Mouse (Mus musculus) E14TG2a.4 (cell line): ENCODE data around the gene Eif4a3.
A peak's percentile ranks its signal among the peaks of the same experiment; 100 is the strongest.
"Not testable (repeated sequence)": the region's sequence is repeated elsewhere in the genome, so short reads cannot be mapped to it uniquely, and the experiment has no call there.

Experiments used
- H3K27me3 ChIP-seq: 2 replicates; pipeline ENCODE4 v1.6.1; 2014; ENCODE audit warnings: low read length, control low read depth; ENCODE audit not compliant: insufficient read depth
- H3K36me3 ChIP-seq: 2 replicates; pipeline ENCODE4 v1.6.1; 2014; ENCODE audit warnings: low read length, control low read depth; ENCODE audit not compliant: insufficient read depth
- H3K4me1 ChIP-seq: replicated peaks from 2 replicates; pipeline ENCODE4 v1.6.1; 2014; ENCODE audit warnings: low read depth, low read length, control low read depth
- H3K4me3 ChIP-seq: replicated peaks from 2 replicates; pipeline ENCODE4 v1.5.1; 2014; ENCODE audit warnings: mild to moderate bottlenecking, low read length
- H3K9me3 ChIP-seq: 2 replicates; pipeline ENCODE4 v1.6.1; 2014; ENCODE audit warnings: low read length, control low read depth
- CTCF ChIP-seq: conservative IDR thresholded peaks from 2 replicates; pipeline ENCODE4 v1.5.1; 2014; ENCODE audit warnings: low read length
- NANOG ChIP-seq: IDR thresholded peaks from 2 replicates; pipeline ENCODE4 v1.6.1; 2014; ENCODE audit warnings: borderline replicate concordance, low read length, mixed read lengths
- POU5F1 ChIP-seq: IDR thresholded peaks from 2 replicates; pipeline ENCODE4 v1.6.1; 2014; ENCODE audit warnings: low read length, borderline replicate concordance

Eif4a3 gene

GRCm38 (mm10) chr11:119249011-119249410 lies 50.9 kb downstream of the Eif4a3 start:
- Histone ChIP-seq H3K4me3 (no peak overlapping the region), H3K36me3 (no peaks in the 10 kb centered on the region), H3K27me3 (peaks cover 38% of the 10 kb centered on the region), H3K4me1 (peaks cover 48% of the 10 kb centered on the region), H3K9me3 (no peaks in the 10 kb centered on the region)
- no peak for TF ChIP-seq NANOG
- TF ChIP-seq POU5F1, result no peak
- TF ChIP-seq CTCF, result peak; percentile 56

- Histone ChIP-seq H3K4me1 (peaks cover 34% of the 10 kb centered on the region), H3K27me3 (peaks cover 43% of the 10 kb centered on the region), H3K4me3 (0 out of 2 replicates have a peak overlapping the region, but pooled peaks have one; percentile 4)
- not testable (repeated sequence) for H3K36me3 ChIP-seq, H3K9me3 ChIP-seq
These were observed 54.3 kb downstream of the Eif4a3 start for GRCm38 (mm10) chr11:119245543-119245942.

- Histone ChIP-seq H3K27me3 (peaks cover 46% of the 10 kb centered on the region), H3K4me1 (peaks cover 73% of the 10 kb centered on the region), H3K36me3 (no peaks in the 10 kb centered on the region), H3K9me3 (no peaks in the 10 kb centered on the region), H3K4me3 (peak overlapping the region; percentile 69)
- TF ChIP-seq NANOG (no peak), CTCF (no peak), POU5F1 (no peak)
These were observed 60.4 kb downstream of the Eif4a3 start for GRCm38 (mm10) chr11:119239480-119239879.
